ENCODE assay signal across 28 mouse cellular contexts in genomic region chr8:19712816-19713215, GRCm38 (mm10). TPM values are rescaled to one million over a fixed set of nuclear protein-coding genes. Genes with fewer than 3 reads are reported as not detected.
"Had no signal": no experiment of that assay in that cellular context is flagged by ENCODE, and none has a peak within 500 bp of the region (broad histone marks: within the 10 kb centered on the region; RNA-seq: fewer than 3 reads in every experiment).

No protein-coding gene starts in this region.

RNA-seq across cellular contexts. Expression of gene 4930467E23Rik, which starts 16.6 kb away (rescaled TPM):
- polyA plus RNA-seq: limb, embryonic 10.5 days; limb, embryonic 12.5 days; limb, embryonic 13.5 days; limb, embryonic 14.5 days; limb, embryonic 15.5 days; liver, adult 2 months; liver, embryonic 11.5 days; liver, embryonic 12.5 days; liver, embryonic 13.5 days; liver, embryonic 14.5 days; liver, embryonic 15.5 days; liver, embryonic 16.5 days; liver, postnatal 0 days; lung, adult 2 months; lung, embryonic 14.5 days; lung, embryonic 15.5 days; lung, embryonic 16.5 days; macrophage; midbrain, embryonic 10.5 days; midbrain, embryonic 11.5 days; midbrain, embryonic 12.5 days; midbrain, embryonic 13.5 days; midbrain, embryonic 15.5 days; midbrain, embryonic 16.5 days; midbrain, postnatal 0 days; myocyte; neural tube, embryonic 11.5 days; neural tube, embryonic 12.5 days had no signal
